Mouse (Mus musculus) urinary bladder, postnatal 25 days (tissue): ENCODE results near the gene Gm21972.

Experiments used
- DNase-seq: peaks from one replicate; pipeline ENCODE4 v3.0.0; 2022; ENCODE audit warnings: low spot score

Gm21972 gene

GRCm38 (mm10) chr1:86133337-86133736, at the start of gene Gm21972:
Gene Gm21972, plus strand, starts transcription at chr1:86133637.
- no peak for DNase-seq

- DNase-seq: no peak
These were observed 39.0 kb upstream of the Gm21972 start for GRCm38 (mm10) chr1:86094413-86094812.

GRCm38 (mm10) chr1:86105054-86105453, 28.4 kb upstream of the Gm21972 start:
- DNase-seq: no peak

GRCm38 (mm10) chr1:86111779-86112178, 21.7 kb upstream of the Gm21972 start, which contains the start of gene Htr2b:
Gene Htr2b, minus strand, starts transcription at chr1:86111970.
- peak; percentile 7 for DNase-seq

- DNase-seq: no peak
These were observed 19.3 kb upstream of the Gm21972 start for GRCm38 (mm10) chr1:86114141-86114540.

GRCm38 (mm10) chr1:86119549-86119948, 13.9 kb upstream of the Gm21972 start:
- DNase-seq: no peak

GRCm38 (mm10) chr1:86126036-86126435, 7.4 kb upstream of the Gm21972 start:
- no peak for DNase-seq

GRCm38 (mm10) chr1:86135315-86135714, 1.9 kb downstream of the Gm21972 start:
- no peak for DNase-seq

GRCm38 (mm10) chr1:86141081-86141480, 7.6 kb downstream of the Gm21972 start:
- no peak for DNase-seq

- no peak for DNase-seq
These were observed 9.7 kb downstream of the Gm21972 start for GRCm38 (mm10) chr1:86143165-86143564.

GRCm38 (mm10) chr1:86144001-86144944, 10.8 kb downstream of the Gm21972 start:
- DNase-seq: no peak

GRCm38 (mm10) chr1:86146293-86146692, 12.9 kb downstream of the Gm21972 start:
- DNase-seq: no peak

- DNase-seq: peak; percentile 19
These were observed 14.1 kb downstream of the Gm21972 start for GRCm38 (mm10) chr1:86147557-86147956.

- DNase-seq: no peak
These were observed 14.7 kb downstream of the Gm21972 start for GRCm38 (mm10) chr1:86148161-86148560.

- DNase-seq: no peak
These were observed 17.5 kb downstream of the Gm21972 start for GRCm38 (mm10) chr1:86150929-86151328.

- no peak for DNase-seq
These were observed 17.9 kb downstream of the Gm21972 start for GRCm38 (mm10) chr1:86151376-86151775.

GRCm38 (mm10) chr1:86152618-86153017, 19.2 kb downstream of the Gm21972 start:
- DNase-seq: no peak

- peak; percentile 90 for DNase-seq
These were observed 20.8 kb downstream of the Gm21972 start, which contains the start of gene Armc9 for GRCm38 (mm10) chr1:86154133-86154823. Gene Armc9, plus strand, starts transcription at chr1:86154780.

GRCm38 (mm10) chr1:86154824-86155164, 21.4 kb downstream of the Gm21972 start:
- no peak for DNase-seq

GRCm38 (mm10) chr1:86156075-86156474, 22.6 kb downstream of the Gm21972 start:
- DNase-seq: no peak

GRCm38 (mm10) chr1:86156595-86156994, 23.2 kb downstream of the Gm21972 start:
- DNase-seq: no peak

- no peak for DNase-seq
These were observed 26.6 kb downstream of the Gm21972 start for GRCm38 (mm10) chr1:86160059-86160458.

GRCm38 (mm10) chr1:86160479-86160878, 27.0 kb downstream of the Gm21972 start:
- DNase-seq: no peak
